Mouse (Mus musculus) hindbrain, embryonic 14.5 days (tissue): Measurements from ENCODE around the gene Poglut1. TPM values are rescaled to one million over a fixed set of nuclear protein-coding genes. Genes with fewer than 3 reads are reported as not detected.
A peak's percentile ranks its signal among the peaks of the same experiment; 100 is the strongest.

Experiments
- ATAC-seq: fragments of 200-750 bp; cut with Nextera tagmentation; 2 replicates; pipeline ENCODE4 v1.8.0; 2017; ENCODE audit warnings: moderate number of reproducible peaks, mild to moderate bottlenecking, moderate TSS enrichment, moderate library complexity; ENCODE audit not compliant: low FRiP score
- DNase-seq: peaks from one replicate; pipeline ENCODE4 v3.0.0-alpha.2; 2015; ENCODE audit warnings: low spot score
- H3K27ac ChIP-seq: fragments of 300-500 bp; sonication (generic); 2 replicates; pipeline ENCODE4 v1.5.1; 2014; ENCODE audit warnings: mild to moderate bottlenecking, moderate library complexity
- H3K27me3 ChIP-seq: fragments of 300-500 bp; sonication (generic); 2 replicates; pipeline ENCODE4 v1.6.1; 2014; ENCODE audit warnings: mild to moderate bottlenecking, low read length, mixed read lengths; ENCODE audit not compliant: control insufficient read depth, insufficient read depth
- H3K36me3 ChIP-seq: fragments of 300-500 bp; sonication (generic); replicated peaks from 2 replicates; pipeline ENCODE4 v1.6.1; 2014; ENCODE audit not compliant: control insufficient read depth, insufficient read depth
- H3K4me1 ChIP-seq: fragments of 300-500 bp; sonication (generic); replicated peaks from 2 replicates; pipeline ENCODE4 v1.6.1; 2014; ENCODE audit warnings: antibody characterized with exemption, low read length, mixed read lengths; ENCODE audit not compliant: control insufficient read depth, insufficient read depth
- H3K4me2 ChIP-seq: fragments of 300-500 bp; sonication (generic); replicated peaks from 2 replicates; pipeline ENCODE4 v1.6.1; 2014; ENCODE audit warnings: mild to moderate bottlenecking, moderate library complexity
- H3K4me3 ChIP-seq: fragments of 300-500 bp; sonication (generic); replicated peaks from 2 replicates; pipeline ENCODE4 v1.5.1; 2014; ENCODE audit warnings: mild to moderate bottlenecking, low read length
- H3K9ac ChIP-seq: fragments of 300-500 bp; sonication (generic); 2 replicates; pipeline ENCODE4 v1.6.1; 2014
- H3K9me3 ChIP-seq: fragments of 300-500 bp; sonication (generic); 2 replicates; pipeline ENCODE4 v1.6.1; 2016; ENCODE audit warnings: low read length; ENCODE audit not compliant: control insufficient read depth
- WGBS: fragments of 180-500 bp; shearing (Covaris S2); extraction: QIAGEN DNeasy Blood & Tissue Kit; methylation state at CpG from one replicate; pipeline ENCODE4 v1.1.7; 2014; 5-methylcytosine and 5-hydroxymethylcytosine counted together
- polyA plus RNA-seq: library from polyadenylated mRNA; unstranded; fragments of >200 nt; fragmentation: Nextera tagmentation; extraction: Ambion mirVana; gene quantifications from 2 replicates; pipeline ENCODE4 v1.2.1, GENCODE M21; 2014

Poglut1 gene
- polyA plus RNA-seq, 1 experiment from 2014 or later: 53.6 TPM

- no peak overlapping the region for H3K4me3 ChIP-seq
- ATAC-seq: no peak
- no peak overlapping the region for H3K9ac ChIP-seq
- peaks cover 76% of the 10 kb centered on the region for H3K36me3 ChIP-seq
- no peaks in the 10 kb centered on the region for H3K4me1 ChIP-seq
- DNase-seq: no peak
- 98% methylated on average over 2 of the region's 2 CpGs for WGBS
- H3K27me3 ChIP-seq: no peaks in the 10 kb centered on the region
- H3K9me3 ChIP-seq: no peaks in the 10 kb centered on the region
- H3K27ac ChIP-seq: no peak overlapping the region
- H3K4me2 ChIP-seq: no peak overlapping the region
Observed at GRCm38 (mm10) chr16:38510846-38511245, 39.2 kb downstream of the Poglut1 start.

- Histone ChIP-seq H3K27ac (no peak overlapping the region), H3K4me2 (no peak overlapping the region), H3K4me3 (no peak overlapping the region), H3K9me3 (no peaks in the 10 kb centered on the region), H3K4me1 (no peaks in the 10 kb centered on the region), H3K36me3 (peaks cover 77% of the 10 kb centered on the region), H3K9ac (no peak overlapping the region), H3K27me3 (no peaks in the 10 kb centered on the region)
- ATAC-seq (peak; percentile 81), DNase-seq (peak; percentile 89)
- WGBS: 79% methylated on average over 4 of the region's 4 CpGs
Observed at GRCm38 (mm10) chr16:38506041-38506634, 43.9 kb downstream of the Poglut1 start.

DNA sequence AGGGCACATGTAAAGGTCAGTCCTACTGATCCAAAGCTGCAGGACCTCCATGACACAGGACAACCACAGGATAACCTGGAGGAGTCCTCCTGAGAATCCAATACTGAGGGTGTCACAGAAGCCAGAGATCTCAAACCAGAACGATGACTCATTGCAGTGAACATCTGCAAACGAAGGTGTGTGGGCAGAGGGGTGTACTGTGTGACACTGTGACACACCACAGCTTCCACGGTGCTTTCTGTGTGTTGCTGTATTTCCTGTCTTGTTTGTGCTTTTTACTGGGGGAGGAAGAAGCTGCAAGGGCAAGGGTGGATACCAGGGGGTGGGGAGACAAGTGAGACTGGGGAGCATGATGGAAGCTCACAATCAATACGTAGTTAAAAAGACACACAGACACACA lies 46.5 kb downstream of the Poglut1 start:
- H3K9ac ChIP-seq: no peak overlapping the region
- H3K36me3 ChIP-seq: peaks cover 82% of the 10 kb centered on the region
- no peaks in the 10 kb centered on the region for H3K27me3 ChIP-seq
- no peak overlapping the region for H3K4me3 ChIP-seq
- 97% methylated on average over 4 of the region's 4 CpGs for WGBS
- H3K4me2 ChIP-seq: no peak overlapping the region
- DNase-seq (no peak), ATAC-seq (no peak)
- H3K27ac ChIP-seq: no peak overlapping the region
- no peaks in the 10 kb centered on the region for H3K4me1 ChIP-seq
- H3K9me3 ChIP-seq: no peaks in the 10 kb centered on the region

DNA sequence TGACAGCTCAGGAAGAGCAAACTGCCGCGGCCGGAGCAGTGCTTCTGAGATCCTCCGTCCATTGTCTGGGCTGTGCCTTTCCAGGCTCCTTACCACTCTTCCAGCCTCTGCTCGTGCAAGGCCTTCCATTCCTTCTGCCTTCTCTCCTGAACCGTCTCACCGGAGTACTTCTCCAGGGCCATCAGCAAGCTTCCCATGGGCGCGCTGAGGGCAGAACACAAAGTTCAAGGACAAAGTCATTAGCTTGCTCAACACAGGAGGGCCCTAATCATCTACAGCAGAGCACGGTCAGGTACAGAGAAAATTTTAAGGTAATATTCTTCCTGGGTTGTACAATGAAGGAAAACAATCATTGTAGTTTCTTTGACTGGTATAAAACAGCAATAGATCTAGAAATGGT lies 47.6 kb downstream of the Poglut1 start:
- peaks cover 82% of the 10 kb centered on the region for H3K36me3 ChIP-seq
- 91% methylated on average over 10 of the region's 10 CpGs for WGBS

GRCm38 (mm10) chr16:38496604-38497140 lies 53.4 kb downstream of the Poglut1 start:
- ATAC-seq: no peak
- H3K27ac ChIP-seq: no peak overlapping the region
- WGBS: 85% methylated on average over 7 of the region's 7 CpGs
- H3K4me3 ChIP-seq: no peak overlapping the region
- no peak overlapping the region for H3K4me2 ChIP-seq
- no peak overlapping the region for H3K9ac ChIP-seq
- no peaks in the 10 kb centered on the region for H3K4me1 ChIP-seq
- DNase-seq: no peak
- peaks cover 49% of the 10 kb centered on the region for H3K36me3 ChIP-seq
- no peaks in the 10 kb centered on the region for H3K27me3 ChIP-seq
- no peaks in the 10 kb centered on the region for H3K9me3 ChIP-seq

More for the DNA sequence above, 47.6 kb downstream of the Poglut1 start:
- H3K27me3 ChIP-seq: no peaks in the 10 kb centered on the region
- no peaks in the 10 kb centered on the region for H3K9me3 ChIP-seq
- no peaks in the 10 kb centered on the region for H3K4me1 ChIP-seq
- H3K9ac ChIP-seq: no peak overlapping the region
- no peak for DNase-seq
- H3K27ac ChIP-seq: no peak overlapping the region
- no peak for ATAC-seq
- H3K4me2 ChIP-seq: no peak overlapping the region
- H3K4me3 ChIP-seq: no peak overlapping the region

DNA sequence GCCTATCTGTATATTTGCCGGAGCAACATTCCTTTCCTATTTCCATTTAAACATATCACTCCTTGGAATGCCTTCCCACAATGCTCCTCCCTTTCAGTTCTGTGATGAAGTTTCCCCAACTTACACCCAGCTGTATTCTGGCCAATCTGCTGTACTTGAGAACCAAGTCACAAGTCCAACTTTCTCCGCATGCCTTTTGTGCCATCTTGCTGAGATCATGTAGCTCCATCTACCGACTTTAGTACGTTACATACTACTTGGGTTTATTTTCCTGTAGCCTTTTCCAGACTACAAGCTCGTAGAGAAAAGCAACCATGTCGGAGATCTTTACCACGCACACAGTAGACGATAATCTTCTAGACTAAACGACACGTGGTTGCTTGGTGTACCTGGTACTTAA lies 56.2 kb downstream of the Poglut1 start:
- WGBS: 89% methylated on average over 10 of the region's 10 CpGs
- Histone ChIP-seq H3K9me3 (no peaks in the 10 kb centered on the region), H3K27ac (no peak overlapping the region), H3K4me2 (no peak overlapping the region), H3K9ac (no peak overlapping the region), H3K36me3 (peaks cover 24% of the 10 kb centered on the region), H3K4me3 (no peak overlapping the region), H3K4me1 (no peaks in the 10 kb centered on the region), H3K27me3 (no peaks in the 10 kb centered on the region)
- no peak for DNase-seq
- no peak for ATAC-seq

DNA sequence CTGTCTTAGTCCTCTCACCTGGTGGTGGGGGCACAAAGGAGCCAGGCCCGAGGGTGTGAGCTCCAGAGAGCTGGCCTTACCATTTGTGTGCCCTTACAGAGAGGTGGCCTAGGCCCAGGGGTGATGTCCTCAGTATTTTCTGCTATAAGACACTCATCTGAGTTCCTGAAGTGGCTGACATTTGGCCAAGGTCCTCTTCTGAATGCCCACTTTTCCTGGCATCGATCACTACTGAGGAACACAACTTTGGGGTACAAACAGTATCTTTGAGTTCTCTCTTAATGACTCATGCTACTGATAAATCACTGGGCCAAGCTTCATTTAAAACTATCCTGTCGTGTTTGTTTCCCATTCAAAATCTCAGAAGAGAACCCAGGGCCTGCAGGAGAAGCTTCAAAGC lies 57.5 kb downstream of the Poglut1 start:
- DNase-seq (no peak), ATAC-seq (no peak)
- 87% methylated on average over 3 of the region's 3 CpGs for WGBS
- Histone ChIP-seq H3K4me1 (no peaks in the 10 kb centered on the region), H3K36me3 (peaks cover 12% of the 10 kb centered on the region), H3K27ac (no peak overlapping the region), H3K9me3 (no peaks in the 10 kb centered on the region), H3K4me2 (no peak overlapping the region), H3K4me3 (no peak overlapping the region), H3K9ac (no peak overlapping the region), H3K27me3 (no peaks in the 10 kb centered on the region)

- Histone ChIP-seq H3K27ac (no peak overlapping the region), H3K9me3 (no peaks in the 10 kb centered on the region), H3K9ac (0 out of 2 replicates have a peak overlapping the region, but pooled peaks have one; percentile 28), H3K36me3 (no peaks in the 10 kb centered on the region), H3K4me1 (0 out of 2 replicates have a peak, but pooled peaks cover 6% of the 10 kb centered on the region), H3K27me3 (peaks cover 11% of the 10 kb centered on the region; the same call in 1 of the 2 replicates), H3K4me3 (peak overlapping the region; percentile 27), H3K4me2 (peak overlapping the region; percentile 53)
- ATAC-seq: no peak
- no peak for DNase-seq
- WGBS: 34% methylated on average over 42 of the region's 42 CpGs
Observed at GRCm38 (mm10) chr16:38483582-38484309, 66.3 kb downstream of the Poglut1 start.

- no peak for DNase-seq
- Histone ChIP-seq H3K36me3 (no peaks in the 10 kb centered on the region), H3K27ac (no peak overlapping the region), H3K4me3 (peak overlapping the region; percentile 27), H3K27me3 (peaks cover 11% of the 10 kb centered on the region; the same call in 1 of the 2 replicates), H3K4me1 (0 out of 2 replicates have a peak, but pooled peaks cover 6% of the 10 kb centered on the region), H3K4me2 (peak overlapping the region; percentile 53), H3K9me3 (no peaks in the 10 kb centered on the region), H3K9ac (0 out of 2 replicates have a peak overlapping the region, but pooled peaks have one; percentile 28)
- WGBS: 19% methylated on average over 32 of the region's 32 CpGs
- ATAC-seq: no peak
Observed at GRCm38 (mm10) chr16:38482780-38483562, 67.1 kb downstream of the Poglut1 start.
